Comparison of ENCODE assay signal across 16 mouse cellular contexts in the genomic region with DNA sequence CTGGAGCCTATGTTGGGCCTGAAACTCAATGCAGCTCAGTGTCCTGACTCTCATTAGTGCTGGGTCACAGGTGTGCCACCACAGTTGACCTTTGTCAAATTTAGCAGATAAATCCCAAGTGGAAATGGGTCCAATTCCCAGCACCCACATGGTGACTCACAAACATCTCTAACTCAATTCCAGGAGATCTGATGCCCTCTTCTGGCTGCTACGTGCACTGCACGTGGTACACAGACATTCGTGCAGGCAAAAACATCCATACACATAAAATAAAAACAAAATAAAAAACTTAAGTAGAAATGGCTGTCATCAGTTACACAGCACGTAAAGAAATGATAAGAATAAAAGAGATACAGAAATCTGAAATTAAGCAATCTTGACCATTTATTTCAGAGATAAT. TPM values are rescaled to one million over a fixed set of nuclear protein-coding genes. Genes with fewer than 3 reads are reported as not detected.
DNase-seq lines count a peak whose midpoint lies in the region; ATAC-seq and TF ChIP-seq lines count a peak whose summit lies in the region.
"Had no signal": no experiment of that assay in that cellular context is flagged by ENCODE, and none has a peak within 500 bp of the region (broad histone marks: within the 10 kb centered on the region; RNA-seq: fewer than 3 reads in every experiment).

No protein-coding gene starts in this region.

- H3K36me3 ChIP-seq in forebrain, postnatal 0 days (ENCODE audit: insufficient read depth), result no peaks in the 10 kb centered on the region
- no peaks in the 10 kb centered on the region for H3K36me3 ChIP-seq in forebrain, embryonic 14.5 days (ENCODE audit: control insufficient read depth, insufficient read depth, low read length)
- H3K36me3 ChIP-seq in midbrain, postnatal 0 days (ENCODE audit: insufficient read depth, low read length), result no peaks in the 10 kb centered on the region
- H3K36me3 ChIP-seq in midbrain, embryonic 16.5 days (ENCODE audit: control insufficient read depth, insufficient read depth, low read length), result no peaks in the 10 kb centered on the region
- H3K36me3 ChIP-seq in liver, embryonic 15.5 days (replicated peaks), result peaks cover 43% of the 10 kb centered on the region

- TF ChIP-seq CTCF in forebrain, postnatal 0 days (IDR thresholded peaks at IDR 0.05; ENCODE audit: low read depth), result peak; percentile 43
- TF ChIP-seq CTCF in midbrain, postnatal 0 days (IDR thresholded peaks at IDR 0.05), result peak; percentile 39; the same call in 1 of the 2 replicates

- no peaks in the 10 kb centered on the region for H3K27me3 ChIP-seq in forebrain, postnatal 0 days (ENCODE audit: insufficient read depth, low read length)
- H3K27me3 ChIP-seq in forebrain, embryonic 14.5 days (replicated peaks; ENCODE audit: control insufficient read depth, insufficient read depth, low read length), result 0 out of 2 replicates have a peak, but pooled peaks cover 2% of the 10 kb centered on the region
- no peaks in the 10 kb centered on the region for H3K27me3 ChIP-seq in midbrain, postnatal 0 days (ENCODE audit: insufficient read depth, low read length)
- no peaks in the 10 kb centered on the region for H3K27me3 ChIP-seq in midbrain, embryonic 16.5 days (ENCODE audit: control insufficient read depth, insufficient read depth, low read depth, low read length)
- no peaks in the 10 kb centered on the region for H3K27me3 ChIP-seq in liver, embryonic 15.5 days
- H3K27me3 ChIP-seq: limb, embryonic 13.5 days; neural tube, embryonic 13.5 days had no signal

- WGBS in forebrain, postnatal 0 days, result 97% methylated on average over 4 of the region's 4 CpGs
- 93% methylated on average over 4 of the region's 4 CpGs for WGBS in forebrain, embryonic 14.5 days
- WGBS in midbrain, postnatal 0 days, result 98% methylated on average over 4 of the region's 4 CpGs
- WGBS in midbrain, embryonic 16.5 days, result 96% methylated on average over 4 of the region's 4 CpGs
- 93% methylated on average over 4 of the region's 4 CpGs for WGBS in liver, embryonic 15.5 days (ENCODE audit: insufficient replicate concordance)

- ATAC-seq in forebrain, postnatal 0 days, result no peak
- no peak for ATAC-seq in forebrain, embryonic 14.5 days
- no peak for ATAC-seq in midbrain, postnatal 0 days (ENCODE audit: low FRiP score)
- no peak for ATAC-seq in midbrain, embryonic 16.5 days
- ATAC-seq in liver, embryonic 15.5 days (ENCODE audit: insufficient read depth), result no peak
- no peak for ATAC-seq in erythroblast, adult 5-6 weeks (replicated peaks; ENCODE audit: low FRiP score, poor library complexity, severe bottlenecking)
- ATAC-seq: hindbrain, embryonic 16.5 days had no signal

- no peak for DNase-seq in forebrain, postnatal 0 days
- no peak for DNase-seq in forebrain, embryonic 14.5 days (ENCODE audit: low spot score)
- DNase-seq in midbrain, postnatal 0 days (ENCODE audit: low spot score), result no peak
- peak; percentile 15 for DNase-seq in NIH3T3 (ENCODE audit: low read depth)
- no peak for DNase-seq in heart, postnatal 36 days
- DNase-seq: adrenal gland, postnatal 10 days; cerebellum, adult 8-10 months; right cerebral cortex, postnatal 25 days had no signal

- no peak overlapping the region for H3K27ac ChIP-seq in forebrain, postnatal 0 days (ENCODE audit: low read depth, low read length)
- H3K27ac ChIP-seq in forebrain, embryonic 14.5 days (ENCODE audit: low read depth, low read length), result no peak overlapping the region
- no peak overlapping the region for H3K27ac ChIP-seq in midbrain, postnatal 0 days (ENCODE audit: low read depth, low read length)
- H3K27ac ChIP-seq in midbrain, embryonic 16.5 days (ENCODE audit: low read length), result no peak overlapping the region
- peak overlapping the region; percentile 21; the same call in 1 of the 2 replicates for H3K27ac ChIP-seq in liver, embryonic 15.5 days (replicated peaks)
- H3K27ac ChIP-seq: limb, embryonic 13.5 days; midbrain, embryonic 10.5 days; neural tube, embryonic 13.5 days had no signal

- no peak overlapping the region for H3K4me2 ChIP-seq in forebrain, postnatal 0 days (ENCODE audit: low read depth)
- H3K4me2 ChIP-seq in forebrain, embryonic 14.5 days (ENCODE audit: low read length), result no peak overlapping the region
- H3K4me2 ChIP-seq in midbrain, postnatal 0 days (ENCODE audit: low read depth, low read length, poor library complexity, severe bottlenecking), result no peak overlapping the region
- no peak overlapping the region for H3K4me2 ChIP-seq in midbrain, embryonic 16.5 days (ENCODE audit: low read length)
- H3K4me2 ChIP-seq in liver, embryonic 15.5 days, result no peak overlapping the region
- H3K4me2 ChIP-seq: heart, embryonic 11.5 days; limb, embryonic 13.5 days; neural tube, embryonic 13.5 days had no signal

- no peak overlapping the region for H3K4me3 ChIP-seq in forebrain, postnatal 0 days (ENCODE audit: low read depth, low read length)
- H3K4me3 ChIP-seq in forebrain, embryonic 14.5 days (ENCODE audit: low read depth, low read length), result no peak overlapping the region
- H3K4me3 ChIP-seq in midbrain, postnatal 0 days (ENCODE audit: low read depth, low read length), result no peak overlapping the region
- no peak overlapping the region for H3K4me3 ChIP-seq in midbrain, embryonic 16.5 days (ENCODE audit: low read depth, low read length)
- H3K4me3 ChIP-seq in liver, embryonic 15.5 days (replicated peaks), result no peak overlapping the region
- H3K4me3 ChIP-seq: limb, embryonic 13.5 days; midbrain, embryonic 10.5 days; neural tube, embryonic 13.5 days had no signal

- no peak overlapping the region for H3K9ac ChIP-seq in forebrain, postnatal 0 days
- H3K9ac ChIP-seq in forebrain, embryonic 14.5 days (ENCODE audit: low read length), result no peak overlapping the region
- no peak overlapping the region for H3K9ac ChIP-seq in midbrain, postnatal 0 days (replicated peaks; ENCODE audit: low read length, poor library complexity, severe bottlenecking)
- H3K9ac ChIP-seq in midbrain, embryonic 16.5 days (ENCODE audit: low read depth, low read length), result no peak overlapping the region
- H3K9ac ChIP-seq in liver, embryonic 15.5 days, result no peak overlapping the region
- H3K9ac ChIP-seq: limb, embryonic 13.5 days; neural tube, embryonic 13.5 days had no signal

- no peaks in the 10 kb centered on the region for H3K9me3 ChIP-seq in forebrain, postnatal 0 days (ENCODE audit: low read length)
- H3K9me3 ChIP-seq in forebrain, embryonic 14.5 days (replicated peaks; ENCODE audit: control insufficient read depth, low read length), result no peaks in the 10 kb centered on the region
- no peaks in the 10 kb centered on the region for H3K9me3 ChIP-seq in midbrain, postnatal 0 days (ENCODE audit: low read length)
- no peaks in the 10 kb centered on the region for H3K9me3 ChIP-seq in midbrain, embryonic 16.5 days (replicated peaks; ENCODE audit: control insufficient read depth, low read length, poor library complexity, severe bottlenecking)
- 0 out of 2 replicates have a peak, but pooled peaks cover 2% of the 10 kb centered on the region for H3K9me3 ChIP-seq in liver, embryonic 15.5 days (replicated peaks)
- H3K9me3 ChIP-seq: limb, embryonic 13.5 days; neural tube, embryonic 13.5 days had no signal

- H3K4me1 ChIP-seq in forebrain, postnatal 0 days (ENCODE audit: insufficient read depth), result no peaks in the 10 kb centered on the region
- peaks cover 6% of the 10 kb centered on the region for H3K4me1 ChIP-seq in forebrain, embryonic 14.5 days (ENCODE audit: control insufficient read depth, insufficient read depth, low read length)
- H3K4me1 ChIP-seq in midbrain, postnatal 0 days (ENCODE audit: insufficient read depth, low read length), result no peaks in the 10 kb centered on the region
- H3K4me1 ChIP-seq in midbrain, embryonic 16.5 days (ENCODE audit: control insufficient read depth, insufficient read depth, low read length), result peaks cover 9% of the 10 kb centered on the region
- peaks cover 59% of the 10 kb centered on the region for H3K4me1 ChIP-seq in liver, embryonic 15.5 days (replicated peaks)

- intact Hi-C loops in heart, postnatal 36 days (cut with DNase I), result no loop called here

RNA-seq across cellular contexts. Expression of gene Gm10300, which starts 51.9 kb away (rescaled TPM):
- 0.14 TPM in 1 of 2 replicates, not detected in the other for total RNA-seq in forebrain, postnatal 0 days (2014; rRNA removed)
- polyA plus RNA-seq in forebrain, postnatal 0 days (2015; fragmentation: Nextera tagmentation; extraction: Ambion mirVana), result not detected in 2 replicates
- not detected in 2 replicates for polyA plus RNA-seq in forebrain, embryonic 14.5 days (2014; fragmentation: Nextera tagmentation; extraction: Ambion mirVana)
- total RNA-seq in midbrain, postnatal 0 days (2014; rRNA removed), result 0.05 TPM in 1 of 2 replicates, not detected in the other
- polyA plus RNA-seq in midbrain, postnatal 0 days (2015; fragmentation: Nextera tagmentation; extraction: Ambion mirVana), result 0.06 TPM in 1 of 2 replicates, not detected in the other
- not detected in 2 replicates for polyA plus RNA-seq in midbrain, embryonic 16.5 days (2015; fragmentation: Nextera tagmentation; extraction: Ambion mirVana)
- 0.43 and 0.46 TPM in 2 replicates for polyA plus RNA-seq in liver, embryonic 15.5 days (2015; fragmentation: Nextera tagmentation; extraction: Ambion mirVana)
- 2.7 TPM in 1 of 2 replicates, not detected in the other for total RNA-seq in erythroblast, adult 5-6 weeks (2015; ENCODE audit: low replicate concordance)
- 3.7 and 3.9 TPM in 2 replicates for total RNA-seq in erythroblast, adult 5-6 weeks (2017; ENCODE audit: low replicate concordance)
- under 1 TPM in 1 of 2 experiments, not detected in 1; 0.11 TPM for total RNA-seq in heart, postnatal 36 days (2021)
- polyA plus RNA-seq: hindbrain, embryonic 16.5 days; limb, embryonic 13.5 days; midbrain, embryonic 10.5 days had no signal

RNA-seq across cellular contexts. Expression of gene Epb41, which starts 52.5 kb away (rescaled TPM):
- total RNA-seq in forebrain, postnatal 0 days (2014; rRNA removed), result 65.0 and 68.3 TPM in 2 replicates
- polyA plus RNA-seq in forebrain, postnatal 0 days (2015; fragmentation: Nextera tagmentation; extraction: Ambion mirVana), result 32.4 and 36.5 TPM in 2 replicates
- polyA plus RNA-seq in forebrain, embryonic 14.5 days (2014; fragmentation: Nextera tagmentation; extraction: Ambion mirVana), result 69.9 and 74.6 TPM in 2 replicates
- total RNA-seq in midbrain, postnatal 0 days (2014; rRNA removed), result 70.4 and 77.1 TPM in 2 replicates
- polyA plus RNA-seq in midbrain, postnatal 0 days (2015; fragmentation: Nextera tagmentation; extraction: Ambion mirVana), result 29.4 and 29.9 TPM in 2 replicates
- 61.7 and 69.9 TPM in 2 replicates for polyA plus RNA-seq in midbrain, embryonic 16.5 days (2015; fragmentation: Nextera tagmentation; extraction: Ambion mirVana)
- 181 and 204 TPM in 2 replicates for polyA plus RNA-seq in liver, embryonic 15.5 days (2015; fragmentation: Nextera tagmentation; extraction: Ambion mirVana)
- total RNA-seq in erythroblast, adult 5-6 weeks (2015; ENCODE audit: low replicate concordance), result 1,733 and 1,940 TPM in 2 replicates
- total RNA-seq in erythroblast, adult 5-6 weeks (2017; ENCODE audit: low replicate concordance), result 3,282 and 3,570 TPM in 2 replicates
- total RNA-seq in heart, postnatal 36 days (2021), result 100 to 1,000 TPM; 144 to 148 TPM
